Mouse (Mus musculus): ENCODE results near the gene Actl11. TPM values are rescaled to one million over a fixed set of nuclear protein-coding genes. Genes with fewer than 3 reads are reported as not detected.
A peak's percentile ranks its signal among the peaks of the same experiment; 100 is the strongest.

Gene Actl11
- total RNA-seq (2021): not detected

GRCm38 (mm10) chr9:107928169-107928568 lies at the start of gene Actl11:
Gene Actl11, plus strand, starts transcription at chr9:107928469.
- intact Hi-C loops (cut with DNase I): no loop called here
- no peak for DNase-seq (ENCODE audit: low spot score in 2 of 2)

GRCm38 (mm10) chr9:107880411-107880810 lies 47.9 kb upstream of the Actl11 start:
- intact Hi-C loops (cut with DNase I): no loop called here
- no peak for DNase-seq (ENCODE audit: low spot score in 2 of 2)

- peak; percentile 88 to 89 for DNase-seq (ENCODE audit: low spot score in 2 of 2)
Observed at GRCm38 (mm10) chr9:107887804-107888266, 40.4 kb upstream of the Actl11 start, which contains the start of gene Mon1a. Gene Mon1a, plus strand, starts transcription at chr9:107888151.

GRCm38 (mm10) chr9:107888267-107888850 lies 39.9 kb upstream of the Actl11 start:
- DNase-seq (ENCODE audit: low spot score in 2 of 2): no peak
- intact Hi-C loops (cut with DNase I): loop anchor here (2.0 kb wide), 1 partner anchor 16 kb away; the partner anchor contains the start of gene Rbm6

More at GRCm38 (mm10) chr9:107887804-107888266, 40.4 kb upstream of the Actl11 start, which contains the start of gene Mon1a:
- intact Hi-C loops (cut with DNase I): loop anchor here (2.0 kb wide), 1 partner anchor 15 kb away; the partner anchor contains the start of gene Rbm6

- intact Hi-C loops (cut with DNase I): no loop called here
Observed at GRCm38 (mm10) chr9:107890260-107890659, 38.0 kb upstream of the Actl11 start.

GRCm38 (mm10) chr9:107891023-107891422 lies 37.2 kb upstream of the Actl11 start:
- intact Hi-C loops (cut with DNase I): no loop called here
- DNase-seq (ENCODE audit: low spot score in 2 of 2): no peak

More at GRCm38 (mm10) chr9:107890260-107890659, 38.0 kb upstream of the Actl11 start:
- DNase-seq (ENCODE audit: low spot score in 2 of 2): no peak

GRCm38 (mm10) chr9:107898563-107898962 lies 29.7 kb upstream of the Actl11 start:
- DNase-seq (ENCODE audit: low spot score in 2 of 2): no peak
- intact Hi-C loops (cut with DNase I): no loop called here

GRCm38 (mm10) chr9:107899855-107900254 lies 28.4 kb upstream of the Actl11 start:
- intact Hi-C loops (cut with DNase I): loop anchor here (5.0 kb wide), 2 partner anchors 147 to 167 kb away; partner anchors contain the start of gene Gmppb
- no peak for DNase-seq (ENCODE audit: low spot score in 2 of 2)

- DNase-seq (ENCODE audit: low spot score in 2 of 2): peak; percentile 81 to 84
- intact Hi-C loops (cut with DNase I): loop anchor here (5.0 kb wide), 2 partner anchors 146 to 166 kb away; partner anchors contain the start of gene Gmppb
Observed at GRCm38 (mm10) chr9:107900840-107901626, 27.2 kb upstream of the Actl11 start.

- intact Hi-C loops (cut with DNase I): loop anchor here (5.0 kb wide), 2 partner anchors 146 to 166 kb away; partner anchors contain the start of gene Gmppb
- no peak for DNase-seq (ENCODE audit: low spot score in 2 of 2)
Observed at GRCm38 (mm10) chr9:107901627-107901914, 26.7 kb upstream of the Actl11 start.

GRCm38 (mm10) chr9:107904726-107905125 lies 23.5 kb upstream of the Actl11 start:
- peak; percentile 82 to 86 for DNase-seq (ENCODE audit: low spot score in 2 of 2)
- intact Hi-C loops (cut with DNase I): loop anchor here (1.0 to 5.0 kb wide), 3 partner anchors 58 to 163 kb away; partner anchors contain the start of gene Gmppb

GRCm38 (mm10) chr9:107906252-107906966 lies 21.9 kb upstream of the Actl11 start, which contains the start of gene Mst1r:
Gene Mst1r, plus strand, starts transcription at chr9:107906873.
- intact Hi-C loops (cut with DNase I): no loop called here
- no peak for DNase-seq (ENCODE audit: low spot score in 2 of 2)

GRCm38 (mm10) chr9:107906967-107907800 lies 21.1 kb upstream of the Actl11 start:
- DNase-seq (ENCODE audit: low spot score in 2 of 2): no peak
- intact Hi-C loops (cut with DNase I): no loop called here

GRCm38 (mm10) chr9:107907801-107908120 lies 20.5 kb upstream of the Actl11 start:
- intact Hi-C loops (cut with DNase I): no loop called here
- DNase-seq (ENCODE audit: low spot score in 2 of 2): no peak

GRCm38 (mm10) chr9:107908410-107909158 lies 19.7 kb upstream of the Actl11 start:
- no peak for DNase-seq (ENCODE audit: low spot score in 2 of 2)
- intact Hi-C loops (cut with DNase I): no loop called here

GRCm38 (mm10) chr9:107910025-107910769 lies 18.1 kb upstream of the Actl11 start:
- intact Hi-C loops (cut with DNase I): no loop called here
- no peak for DNase-seq (ENCODE audit: low spot score in 2 of 2)

GRCm38 (mm10) chr9:107914764-107915420 lies 13.4 kb upstream of the Actl11 start:
- intact Hi-C loops (cut with DNase I): no loop called here

More at GRCm38 (mm10) chr9:107914764-107915420, 13.4 kb upstream of the Actl11 start:
- DNase-seq (ENCODE audit: low spot score in 2 of 2): no peak
